Mouse (Mus musculus): ENCODE data around the gene Nek1.
A peak's percentile ranks its signal among the peaks of the same experiment; 100 is the strongest.

Gene Nek1

DNA sequence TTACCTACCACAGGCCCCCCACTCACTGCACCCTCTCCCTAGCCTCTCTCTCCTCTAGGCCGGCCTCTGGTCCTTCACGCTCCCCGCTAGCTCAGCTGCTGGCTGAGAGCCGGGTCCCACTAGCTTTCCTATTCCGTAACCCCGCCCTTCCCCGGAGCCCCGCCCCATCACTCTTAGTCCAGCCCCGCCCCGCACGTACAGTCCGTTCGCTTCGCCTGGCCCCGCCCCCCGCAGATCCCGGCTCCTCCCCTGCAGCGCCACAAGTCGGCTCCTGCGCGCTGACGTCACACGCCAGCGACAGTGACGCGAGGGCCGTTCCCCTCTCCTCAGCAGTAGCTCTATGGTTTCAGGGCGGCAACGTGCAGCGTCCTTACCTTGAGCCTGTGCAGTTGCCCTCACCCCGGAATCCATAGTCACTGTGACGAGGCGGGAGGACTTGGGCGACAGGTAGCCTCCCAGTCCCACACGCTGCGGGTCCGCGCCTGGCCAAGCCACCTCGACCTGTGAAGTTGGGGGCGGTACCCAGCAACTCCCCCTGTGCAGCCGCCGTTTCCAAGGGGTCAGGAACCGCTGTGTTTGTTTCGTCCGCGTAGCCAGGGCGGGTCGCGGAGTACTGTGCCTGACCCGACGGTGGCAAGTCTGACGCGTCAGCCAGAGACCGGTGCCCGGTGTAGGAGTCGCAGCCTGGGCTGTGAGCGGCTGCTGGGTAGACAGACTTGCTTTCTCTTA is at the start of gene Nek1:
Gene Nek1, plus strand, starts transcription at position 286 of the 729 bp plus-strand sequence.
- peak; percentile 99 for DNase-seq (ENCODE audit: low spot score in 2 of 2)

DNA sequence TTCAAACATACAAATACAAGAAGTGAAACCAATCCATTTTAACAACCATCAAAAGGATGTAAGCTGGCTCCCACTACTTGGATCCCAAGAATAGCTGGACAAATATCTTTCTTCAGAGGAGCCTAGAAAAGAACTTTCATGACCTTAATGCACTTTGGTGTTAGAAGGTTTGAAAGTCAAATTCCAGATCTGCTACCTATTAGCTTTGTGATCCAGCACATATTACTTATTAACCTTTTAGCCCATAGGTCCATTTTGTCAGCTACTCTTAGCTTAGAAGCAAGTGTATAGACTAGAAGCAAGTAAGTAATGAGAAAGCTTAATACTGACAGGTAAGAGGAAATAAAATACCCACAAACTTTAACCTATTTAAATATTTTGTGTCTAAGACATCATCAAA is 45.5 kb upstream of the Nek1 start:
- no peak for DNase-seq (ENCODE audit: low spot score in 2 of 2)

DNA sequence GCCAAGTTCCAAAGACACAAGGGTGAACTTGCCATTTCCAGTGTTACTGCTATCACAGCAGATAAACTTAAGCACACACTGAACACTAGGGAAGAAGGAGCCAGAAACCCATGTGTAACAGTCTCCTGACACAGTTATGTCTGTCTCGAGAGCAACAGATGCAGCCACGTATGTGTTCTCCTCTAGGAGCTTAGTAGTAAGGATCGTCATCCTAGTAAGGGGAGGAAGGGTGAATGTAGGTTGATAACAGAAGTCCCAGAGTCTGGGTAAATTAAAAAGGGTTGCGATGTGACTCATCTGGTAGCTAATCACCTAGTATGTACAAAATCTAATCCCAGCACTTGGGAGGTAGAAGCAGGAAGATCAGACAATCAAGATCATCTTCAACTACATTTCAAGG is 43.1 kb upstream of the Nek1 start:
- DNase-seq (ENCODE audit: low spot score in 2 of 2), result no peak

- DNase-seq (ENCODE audit: low spot score in 2 of 2), result no peak
These were observed 41.7 kb upstream of the Nek1 start for GRCm38 (mm10) chr8:60951271-60951670.

GRCm38 (mm10) chr8:60951757-60952156 is 41.2 kb upstream of the Nek1 start:
- no peak for DNase-seq (ENCODE audit: low spot score in 2 of 2)

- DNase-seq (ENCODE audit: low spot score in 2 of 2), result no peak
These were observed 40.2 kb upstream of the Nek1 start for GRCm38 (mm10) chr8:60952803-60953202.

DNA sequence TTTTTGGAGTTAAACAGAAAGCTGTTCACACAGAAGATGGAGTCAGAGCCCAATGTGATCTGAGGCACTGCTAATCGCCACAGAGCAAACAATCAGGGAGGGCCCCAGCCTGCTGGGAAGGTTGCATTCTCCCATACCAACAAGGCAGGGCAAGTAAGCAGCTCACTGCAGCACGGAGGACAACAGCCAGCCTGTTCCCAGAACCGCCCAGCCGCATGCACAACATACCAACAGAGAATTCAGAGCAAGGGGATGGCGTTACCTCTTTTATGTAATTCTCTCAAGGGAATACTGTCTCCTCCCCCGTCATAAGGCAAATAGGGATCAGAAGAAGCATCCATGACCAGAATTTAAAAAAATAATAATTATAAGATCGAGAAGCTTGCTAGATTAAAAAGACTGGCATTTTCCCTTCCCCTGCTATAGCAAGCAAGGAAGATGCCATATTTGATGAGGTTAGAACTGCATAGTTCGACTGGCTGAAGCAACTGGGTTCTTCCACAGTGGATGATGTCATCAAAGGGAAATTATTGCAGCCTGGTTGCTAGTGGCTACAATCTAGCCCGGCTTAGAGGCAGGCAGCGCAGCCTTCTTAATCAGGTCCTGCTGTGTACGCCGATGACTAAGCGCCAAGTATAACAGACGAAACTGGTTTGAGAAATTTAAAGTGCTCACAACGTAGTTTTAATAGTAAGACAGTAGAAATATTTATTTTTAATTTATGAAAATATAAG is 38.5 kb upstream of the Nek1 start:
- DNase-seq (ENCODE audit: low spot score in 2 of 2), result peak; percentile 82 to 91

- DNase-seq (ENCODE audit: low spot score in 2 of 2), result no peak
These were observed 36.1 kb upstream of the Nek1 start for GRCm38 (mm10) chr8:60956847-60957246.

- DNase-seq (ENCODE audit: low spot score in 2 of 2), result no peak
These were observed 30.2 kb upstream of the Nek1 start for GRCm38 (mm10) chr8:60962763-60963162.

GRCm38 (mm10) chr8:60963931-60964330 is 29.1 kb upstream of the Nek1 start:
- DNase-seq (ENCODE audit: low spot score in 2 of 2), result no peak

GRCm38 (mm10) chr8:60964518-60964917 is 28.5 kb upstream of the Nek1 start:
- no peak for DNase-seq (ENCODE audit: low spot score in 2 of 2)

DNA sequence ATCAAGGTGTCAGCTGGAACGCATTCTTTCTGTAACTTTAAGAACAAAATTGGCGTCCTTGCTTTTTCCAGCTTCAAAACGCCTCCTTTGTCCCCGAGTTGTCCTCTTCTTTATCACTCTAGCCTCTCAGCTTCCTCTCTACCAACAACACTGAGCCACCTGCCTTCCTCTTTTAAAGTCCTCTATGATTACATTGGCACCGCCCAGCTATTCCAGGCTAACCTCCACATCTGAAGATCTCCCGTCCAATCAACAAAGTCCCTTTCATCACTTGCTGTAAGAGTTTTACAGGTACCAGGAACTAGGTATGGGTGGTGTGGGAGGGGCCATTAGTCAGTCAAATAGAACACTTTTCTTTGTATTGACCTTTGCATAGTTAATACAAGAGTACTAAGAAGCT is 27.7 kb upstream of the Nek1 start:
- no peak for DNase-seq (ENCODE audit: low spot score in 2 of 2)

GRCm38 (mm10) chr8:60965741-60966140 is 27.3 kb upstream of the Nek1 start:
- no peak for DNase-seq (ENCODE audit: low spot score in 2 of 2)

DNA sequence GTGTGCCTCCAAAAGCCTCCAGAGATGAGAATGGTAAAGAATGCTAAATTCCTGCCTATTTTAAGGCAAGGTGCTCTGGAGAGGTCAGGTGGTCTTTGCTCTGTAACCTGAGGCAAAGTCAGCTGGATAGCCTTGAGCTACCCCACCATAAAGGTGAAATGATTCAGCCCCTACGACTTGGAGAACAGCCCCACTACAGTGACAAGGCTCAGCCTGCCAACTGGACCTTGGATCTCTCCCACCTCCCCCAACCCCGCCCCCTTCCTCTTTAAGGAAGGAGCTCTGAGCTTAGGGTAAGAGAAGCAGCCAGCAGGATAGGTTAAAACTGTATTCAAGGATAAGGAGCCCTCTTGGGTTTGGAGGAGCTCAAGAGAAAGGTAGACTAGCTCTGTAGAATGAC is 23.9 kb upstream of the Nek1 start:
- no peak for DNase-seq (ENCODE audit: low spot score in 2 of 2)

- peak; percentile 56 to 63 for DNase-seq (ENCODE audit: low spot score in 2 of 2)
These were observed 21.2 kb upstream of the Nek1 start for GRCm38 (mm10) chr8:60971808-60972207.

- DNase-seq (ENCODE audit: low spot score in 2 of 2), result peak in 1 of 2 experiments; percentile 0
These were observed 19.5 kb upstream of the Nek1 start for GRCm38 (mm10) chr8:60973448-60973847.

- peak in 1 of 2 experiments; percentile 1 for DNase-seq (ENCODE audit: low spot score in 2 of 2)
These were observed 18.2 kb upstream of the Nek1 start for GRCm38 (mm10) chr8:60974837-60975236.

- peak in 1 of 2 experiments; percentile 20 for DNase-seq (ENCODE audit: low spot score in 2 of 2)
These were observed 16.2 kb upstream of the Nek1 start for GRCm38 (mm10) chr8:60976818-60977217.

DNA sequence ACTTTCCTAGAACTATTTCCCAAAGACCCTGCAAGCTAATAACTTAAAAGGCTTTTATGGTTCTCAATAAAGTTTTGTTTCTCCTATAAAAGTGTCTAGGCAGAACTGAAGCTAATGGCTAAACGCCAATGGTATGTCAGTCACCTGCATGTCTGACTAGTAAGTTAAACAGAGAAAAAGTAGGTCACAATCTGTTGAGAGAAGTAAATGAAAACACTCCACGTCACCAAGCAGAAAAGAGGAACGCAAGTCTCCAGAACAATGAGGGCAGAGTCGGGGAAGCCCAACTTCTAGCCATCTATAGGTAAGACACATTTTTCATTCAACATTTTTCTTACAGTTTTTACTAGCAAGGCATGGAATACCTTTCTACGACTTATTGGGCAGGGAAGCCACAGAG is 14.5 kb upstream of the Nek1 start:
- peak in 1 of 2 experiments; percentile 7 for DNase-seq (ENCODE audit: low spot score in 2 of 2)

DNA sequence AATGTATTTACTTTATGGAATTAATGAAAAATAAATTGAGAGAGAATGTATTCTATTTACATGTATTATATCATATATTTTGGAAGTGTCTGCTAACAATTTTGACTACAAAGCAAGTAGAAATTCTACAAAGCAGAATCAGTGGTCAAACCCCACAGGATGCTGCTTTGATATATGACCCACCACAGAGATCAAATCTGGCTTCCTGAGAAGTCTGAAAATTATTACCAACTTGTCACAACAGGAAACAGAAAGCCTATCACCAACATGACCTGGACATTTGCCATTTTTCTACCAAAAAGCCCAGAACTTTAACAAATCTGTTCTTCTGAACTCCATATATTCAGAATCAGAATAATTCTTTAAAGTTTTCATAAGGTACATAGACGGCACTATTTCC is 11.6 kb upstream of the Nek1 start:
- peak in 1 of 2 experiments; percentile 5 for DNase-seq (ENCODE audit: low spot score in 2 of 2)

DNA sequence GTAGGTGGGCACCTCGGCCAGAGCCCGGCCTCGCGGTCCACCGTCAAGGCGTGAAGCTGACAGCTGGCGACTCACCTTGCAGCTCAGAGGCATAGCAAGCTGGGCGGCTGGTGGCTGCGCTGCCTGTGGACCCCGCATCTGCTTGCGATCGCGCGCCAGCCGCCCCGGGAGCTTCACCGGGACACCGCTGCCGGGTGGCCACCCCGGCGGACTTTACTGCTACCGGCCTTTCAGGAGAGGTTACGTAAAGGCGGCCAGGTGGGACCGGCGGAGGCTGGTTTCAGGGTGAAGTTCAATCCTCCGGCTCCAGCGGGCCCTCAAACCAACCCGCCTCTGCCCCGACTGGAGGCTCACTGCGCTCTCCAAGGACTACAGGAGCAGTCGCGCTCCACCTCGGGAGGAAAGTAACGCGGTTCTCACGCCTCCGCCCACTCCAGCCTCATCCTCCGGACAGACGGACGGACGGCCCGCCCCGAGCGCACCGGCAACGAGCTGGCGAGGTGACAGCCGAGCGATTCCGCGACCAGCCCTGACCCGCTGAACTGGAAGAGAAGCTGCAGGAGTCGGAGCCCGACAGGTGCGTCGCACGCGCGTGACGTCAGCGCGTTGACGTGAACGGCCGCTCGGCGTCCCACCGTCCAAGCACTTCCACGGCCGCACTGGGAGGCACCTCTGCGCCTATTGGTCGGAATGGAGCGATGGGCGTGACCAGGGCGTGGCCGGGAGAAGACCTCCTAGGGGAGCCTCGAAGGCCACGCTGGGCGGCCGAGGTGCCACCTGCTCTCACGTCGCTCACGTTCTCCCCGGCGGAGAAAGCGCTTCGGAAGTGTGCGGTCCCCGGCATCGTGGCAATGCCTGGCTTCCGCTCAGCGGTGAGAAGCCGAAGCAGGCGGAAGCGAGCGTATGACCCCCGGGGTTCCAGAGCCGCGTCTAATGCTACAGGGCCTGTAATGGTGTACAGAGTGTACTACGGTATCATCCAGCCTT is 10.0 kb upstream of the Nek1 start, which contains the start of gene Clcn3:
Gene Clcn3, minus strand, starts transcription at position 600 of the 987 bp plus-strand sequence.
- peak; percentile 99 for DNase-seq (ENCODE audit: low spot score in 2 of 2)

DNA sequence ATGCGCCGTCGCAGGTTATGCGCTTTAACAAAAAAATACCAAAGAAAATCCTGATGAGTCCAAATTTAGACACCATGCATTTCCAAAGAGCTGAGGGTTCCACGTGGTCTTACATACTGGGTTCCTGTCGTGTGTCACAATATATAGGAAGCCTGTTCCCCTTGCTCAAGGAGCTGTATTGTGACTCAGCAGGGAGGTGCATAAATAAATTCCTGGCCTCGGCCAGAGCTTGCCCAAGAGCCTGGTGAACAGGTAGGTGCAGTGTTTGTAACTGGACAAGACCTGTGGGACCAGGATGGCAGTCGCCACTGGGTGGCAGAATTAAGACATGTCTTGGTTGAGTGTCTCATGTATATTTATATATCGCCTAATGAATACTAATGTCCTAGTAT is 9.3 kb upstream of the Nek1 start:
- DNase-seq (ENCODE audit: low spot score in 2 of 2), result peak; percentile 66 to 69
